Mouse (Mus musculus): ENCODE data around the gene Slit3. TPM values are rescaled to one million over a fixed set of nuclear protein-coding genes. Genes with fewer than 3 reads are reported as not detected.

The Slit3 gene
- polyA plus RNA-seq, 2 experiments: 32.9 to 33.0 TPM

DNA sequence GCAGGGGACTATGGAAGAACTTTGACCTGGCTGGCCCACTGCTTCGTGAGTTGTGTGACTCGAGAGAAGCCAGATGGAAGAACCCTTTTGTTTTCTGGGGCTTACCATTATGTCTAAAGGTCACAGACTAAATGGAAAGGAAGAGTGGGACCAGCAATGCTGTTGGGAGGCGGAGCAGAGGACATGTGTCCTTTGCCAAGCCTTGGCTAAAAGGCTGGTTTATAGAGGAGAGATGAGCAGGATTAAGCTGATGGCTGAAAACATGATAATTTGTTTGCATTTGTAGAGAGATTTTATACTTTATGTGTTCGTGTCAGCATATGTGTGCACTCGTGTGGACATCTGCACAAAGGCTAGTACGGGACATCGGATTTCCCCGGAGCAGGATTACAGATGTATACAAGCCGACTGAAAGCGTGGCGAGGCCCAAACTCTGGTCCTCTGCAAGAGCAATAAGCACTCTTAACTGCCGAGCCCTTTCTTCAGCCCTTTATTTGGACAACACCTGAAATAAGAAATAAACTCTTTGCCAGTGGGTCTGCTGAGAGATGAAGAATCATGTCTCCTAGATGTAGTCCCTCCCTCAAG is 197.5 kb downstream of the Slit3 start:
- TF ChIP-seq POLR2A (IDR thresholded peaks at IDR 0.05; ENCODE audit: borderline replicate concordance, extremely low read depth, insufficient read depth, insufficient read length): no peak
- H3K27me3 ChIP-seq (ENCODE audit: control insufficient read depth, insufficient read depth, low read length): no peaks in the 10 kb centered on the region
- WGBS: 79% methylated on average over 12 of the region's 12 CpGs
- H3K9me3 ChIP-seq (ENCODE audit: control insufficient read depth, low read length): no peaks in the 10 kb centered on the region
- H3K4me3 ChIP-seq (replicated peaks; ENCODE audit: low read length): no peak overlapping the region
- H3K36me3 ChIP-seq (ENCODE audit: control insufficient read depth, insufficient read depth, low read length): no peaks in the 10 kb centered on the region
- ATAC-seq (ENCODE audit: low FRiP score, low read depth) (no peak), DNase-seq (ENCODE audit: low spot score) (no peak)
- H3K9ac ChIP-seq (ENCODE audit: low read depth, low read length, severe bottlenecking): no peak overlapping the region
- no peaks in the 10 kb centered on the region for H3K4me1 ChIP-seq (ENCODE audit: control insufficient read depth, insufficient read depth, low read length)
- H3K27ac ChIP-seq (replicated peaks; ENCODE audit: low read depth, low read length): no peak overlapping the region
- H3K4me2 ChIP-seq (replicated peaks; ENCODE audit: low read depth, low read length, severe bottlenecking): no peak overlapping the region

- Histone ChIP-seq H3K9ac (ENCODE audit: low read depth, low read length, severe bottlenecking) (no peak overlapping the region), H3K9me3 (ENCODE audit: control insufficient read depth, low read length) (no peaks in the 10 kb centered on the region), H3K4me1 (ENCODE audit: control insufficient read depth, insufficient read depth, low read length) (peaks cover 3% of the 10 kb centered on the region), H3K4me3 (replicated peaks; ENCODE audit: low read length) (no peak overlapping the region), H3K4me2 (replicated peaks; ENCODE audit: low read depth, low read length, severe bottlenecking) (no peak overlapping the region), H3K27ac (replicated peaks; ENCODE audit: low read depth, low read length) (no peak overlapping the region), H3K36me3 (ENCODE audit: control insufficient read depth, insufficient read depth, low read length) (no peaks in the 10 kb centered on the region), H3K27me3 (ENCODE audit: control insufficient read depth, insufficient read depth, low read length) (no peaks in the 10 kb centered on the region)
- WGBS: 94% methylated on average over 2 of the region's 3 CpGs
- ATAC-seq (ENCODE audit: low FRiP score, low read depth) (no peak), DNase-seq (ENCODE audit: low spot score) (no peak)
- TF ChIP-seq POLR2A (IDR thresholded peaks at IDR 0.05; ENCODE audit: borderline replicate concordance, extremely low read depth, insufficient read depth, insufficient read length): no peak
Observed at GRCm38 (mm10) chr11:35320518-35320917, 199.5 kb downstream of the Slit3 start.

DNA sequence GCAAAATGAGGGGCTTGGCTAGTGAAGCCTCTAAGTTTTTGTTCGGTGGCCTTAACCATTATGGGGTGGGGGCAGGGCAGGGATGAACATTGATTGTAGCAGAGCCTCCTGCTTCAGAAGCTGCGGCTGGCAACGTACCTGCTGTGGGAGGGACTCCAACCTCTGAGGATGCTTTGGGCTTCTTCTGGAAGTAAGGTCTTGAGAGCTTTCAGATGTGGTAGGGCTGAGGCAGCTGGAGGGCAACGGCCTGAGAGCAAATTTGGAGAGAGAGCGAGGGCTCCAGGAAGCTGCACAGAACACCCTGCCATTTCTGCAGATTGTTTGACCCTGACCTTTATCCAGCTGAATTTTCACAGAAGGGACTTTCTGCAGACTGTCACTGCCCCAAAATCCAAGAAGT is 203.4 kb downstream of the Slit3 start:
- Histone ChIP-seq H3K27ac (replicated peaks; ENCODE audit: low read depth, low read length) (no peak overlapping the region), H3K4me1 (ENCODE audit: control insufficient read depth, insufficient read depth, low read length) (peaks cover 6% of the 10 kb centered on the region)

DNA sequence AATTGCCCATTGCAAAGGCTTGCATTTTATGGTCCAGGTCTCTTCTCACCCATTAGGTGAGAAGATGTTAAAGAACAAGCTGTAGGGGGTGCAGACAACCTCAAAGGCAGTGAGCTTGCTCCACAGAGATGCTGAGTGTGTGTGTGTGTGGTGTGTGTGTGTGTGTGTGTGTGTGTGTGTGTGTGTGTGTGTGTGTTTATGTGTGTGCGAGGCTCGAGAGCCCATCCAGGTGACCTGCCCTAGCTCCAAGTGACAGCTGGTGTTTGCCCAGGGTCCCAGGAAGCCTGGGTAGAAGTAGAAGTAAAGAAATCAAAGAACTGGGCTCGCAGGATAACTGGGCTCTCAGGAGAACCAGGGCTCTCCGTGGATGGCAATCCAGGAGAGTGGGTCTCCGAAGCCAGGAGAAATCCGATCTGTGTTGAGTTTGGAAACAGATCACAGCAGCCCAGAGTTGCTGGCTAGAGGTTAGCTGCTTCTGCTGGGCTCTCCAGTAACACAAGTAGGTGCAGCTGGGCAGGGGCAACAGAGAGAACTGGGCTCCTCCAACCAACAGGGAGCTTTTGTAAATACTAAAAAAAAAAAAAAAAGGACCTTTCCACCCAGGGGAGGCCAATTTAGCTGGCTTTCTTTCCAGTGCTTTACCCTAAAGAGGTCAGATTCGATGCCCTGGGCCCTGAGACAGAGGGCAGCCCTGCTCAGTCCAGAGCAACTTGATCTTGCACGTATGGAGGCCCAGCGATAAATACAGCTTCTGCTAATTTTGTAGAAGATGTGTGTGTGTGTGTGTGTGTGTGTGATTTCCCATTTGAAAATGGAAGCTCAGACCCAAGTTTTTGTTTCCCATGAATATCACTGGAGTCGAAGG is 204.3 kb downstream of the Slit3 start:
- H3K27ac ChIP-seq (replicated peaks; ENCODE audit: low read depth, low read length): no peak overlapping the region
- no peak for ATAC-seq (ENCODE audit: low FRiP score, low read depth)
- H3K36me3 ChIP-seq (ENCODE audit: control insufficient read depth, insufficient read depth, low read length): no peaks in the 10 kb centered on the region
- no peaks in the 10 kb centered on the region for H3K9me3 ChIP-seq (ENCODE audit: control insufficient read depth, low read length)
- WGBS: 28% methylated on average over 10 of the region's 10 CpGs
- H3K4me2 ChIP-seq (replicated peaks; ENCODE audit: low read depth, low read length, severe bottlenecking): no peak overlapping the region
- peaks cover 6% of the 10 kb centered on the region for H3K4me1 ChIP-seq (ENCODE audit: control insufficient read depth, insufficient read depth, low read length)
- TF ChIP-seq POLR2A (IDR thresholded peaks at IDR 0.05; ENCODE audit: borderline replicate concordance, extremely low read depth, insufficient read depth, insufficient read length): no peak
- no peak overlapping the region for H3K4me3 ChIP-seq (replicated peaks; ENCODE audit: low read length)
- no peak overlapping the region for H3K9ac ChIP-seq (ENCODE audit: low read depth, low read length, severe bottlenecking)
- no peak for DNase-seq (ENCODE audit: low spot score)
- no peaks in the 10 kb centered on the region for H3K27me3 ChIP-seq (ENCODE audit: control insufficient read depth, insufficient read depth, low read length)

More for the DNA sequence above, 203.4 kb downstream of the Slit3 start:
- DNase-seq (ENCODE audit: low spot score) (no peak), ATAC-seq (ENCODE audit: low FRiP score, low read depth) (no peak)
- H3K4me3 ChIP-seq (replicated peaks; ENCODE audit: low read length): no peak overlapping the region
- no peaks in the 10 kb centered on the region for H3K27me3 ChIP-seq (ENCODE audit: control insufficient read depth, insufficient read depth, low read length)
- 33% methylated on average over 5 of the region's 5 CpGs for WGBS
- H3K36me3 ChIP-seq (ENCODE audit: control insufficient read depth, insufficient read depth, low read length): no peaks in the 10 kb centered on the region
- no peaks in the 10 kb centered on the region for H3K9me3 ChIP-seq (ENCODE audit: control insufficient read depth, low read length)
- no peak for TF ChIP-seq POLR2A (IDR thresholded peaks at IDR 0.05; ENCODE audit: borderline replicate concordance, extremely low read depth, insufficient read depth, insufficient read length)
- no peak overlapping the region for H3K4me2 ChIP-seq (replicated peaks; ENCODE audit: low read depth, low read length, severe bottlenecking)
- no peak overlapping the region for H3K9ac ChIP-seq (ENCODE audit: low read depth, low read length, severe bottlenecking)

GRCm38 (mm10) chr11:35326346-35326745 is 205.3 kb downstream of the Slit3 start:
- DNase-seq (ENCODE audit: low spot score) (no peak), ATAC-seq (ENCODE audit: low FRiP score, low read depth) (no peak)
- H3K9me3 ChIP-seq (ENCODE audit: control insufficient read depth, low read length): no peaks in the 10 kb centered on the region
- no peak for TF ChIP-seq POLR2A (IDR thresholded peaks at IDR 0.05; ENCODE audit: borderline replicate concordance, extremely low read depth, insufficient read depth, insufficient read length)
- WGBS: 19% methylated on average over 3 of the region's 3 CpGs
- H3K27me3 ChIP-seq (ENCODE audit: control insufficient read depth, insufficient read depth, low read length): no peaks in the 10 kb centered on the region
- H3K4me2 ChIP-seq (replicated peaks; ENCODE audit: low read depth, low read length, severe bottlenecking): no peak overlapping the region
- peaks cover 6% of the 10 kb centered on the region for H3K4me1 ChIP-seq (ENCODE audit: control insufficient read depth, insufficient read depth, low read length)
- no peak overlapping the region for H3K9ac ChIP-seq (ENCODE audit: low read depth, low read length, severe bottlenecking)
- no peak overlapping the region for H3K4me3 ChIP-seq (replicated peaks; ENCODE audit: low read length)
- no peaks in the 10 kb centered on the region for H3K36me3 ChIP-seq (ENCODE audit: control insufficient read depth, insufficient read depth, low read length)
- H3K27ac ChIP-seq (replicated peaks; ENCODE audit: low read depth, low read length): no peak overlapping the region

Measured in limb, embryonic 14.5 days (tissue).